Mouse (Mus musculus): ENCODE data around the gene P2ry2. TPM values are rescaled to one million over a fixed set of nuclear protein-coding genes. Genes with fewer than 3 reads are reported as not detected.

Gene P2ry2
- 2.0 and 2.6 TPM in 2 replicates for polyA plus RNA-seq (2015; fragmentation: Nextera tagmentation; extraction: Ambion mirVana)

- 89% methylated on average over 4 of the region's 4 CpGs for WGBS
- peak within 1 kb of the TSS; percentile 95 for H3K4me2 ChIP-seq (replicated peaks; ENCODE audit: low read depth)
Observed at GRCm38 (mm10) chr7:101012541-101012940, at the start of gene P2ry2. Gene P2ry2 (minus strand): TSS chr7:101012866.

GRCm38 (mm10) chr7:101062246-101062645 lies 49.6 kb upstream of the P2ry2 start:
- no peak for TF ChIP-seq CTCF (IDR thresholded peaks at IDR 0.05; ENCODE audit: low read depth)
- H3K4me1 ChIP-seq (replicated peaks; ENCODE audit: control insufficient read depth, insufficient read depth, low read length) = peaks cover 8% of the 10 kb centered on the region; the same call in 1 of the 2 replicates

More at GRCm38 (mm10) chr7:101012541-101012940, at the start of gene P2ry2:
- Histone ChIP-seq H3K4me3 (ENCODE audit: low read depth, low read length) (peak within 1 kb of the TSS; percentile 48), H3K27ac (ENCODE audit: low read depth, low read length) (peak within 1 kb of the TSS; percentile 42; the same call in 1 of the 2 replicates), H3K9me3 (ENCODE audit: control insufficient read depth) (no peaks in the 10 kb centered on the region), H3K4me1 (replicated peaks; ENCODE audit: control insufficient read depth, insufficient read depth, low read length) (no peaks in the 10 kb centered on the region), H3K27me3 (replicated peaks; ENCODE audit: control insufficient read depth, insufficient read depth, low read length) (0 out of 2 replicates have a peak, but pooled peaks cover 8% of the 10 kb centered on the region), H3K36me3 (ENCODE audit: control insufficient read depth, insufficient read depth) (no peaks in the 10 kb centered on the region), H3K9ac (ENCODE audit: low read depth, low read length) (peak within 1 kb of the TSS; percentile 55)
- TF ChIP-seq CTCF (IDR thresholded peaks at IDR 0.05; ENCODE audit: low read depth) = no peak
- ATAC-seq = no peak

GRCm38 (mm10) chr7:101061381-101061780 lies 48.7 kb upstream of the P2ry2 start:
- no peaks in the 10 kb centered on the region for H3K9me3 ChIP-seq (ENCODE audit: control insufficient read depth)
- no peak overlapping the region for H3K4me3 ChIP-seq (ENCODE audit: low read depth, low read length)
- H3K27ac ChIP-seq (ENCODE audit: low read depth, low read length) = no peak overlapping the region
- TF ChIP-seq CTCF (IDR thresholded peaks at IDR 0.05; ENCODE audit: low read depth) = peak; percentile 89
- ATAC-seq = no peak
- peak overlapping the region; percentile 54 for H3K4me2 ChIP-seq (replicated peaks; ENCODE audit: low read depth)
- 6% methylated on average over 17 of the region's 17 CpGs for WGBS
- no peak overlapping the region for H3K9ac ChIP-seq (ENCODE audit: low read depth, low read length)
- H3K36me3 ChIP-seq (ENCODE audit: control insufficient read depth, insufficient read depth) = no peaks in the 10 kb centered on the region
- no peaks in the 10 kb centered on the region for H3K27me3 ChIP-seq (replicated peaks; ENCODE audit: control insufficient read depth, insufficient read depth, low read length)
- H3K4me1 ChIP-seq (replicated peaks; ENCODE audit: control insufficient read depth, insufficient read depth, low read length) = peaks cover 5% of the 10 kb centered on the region; the same call in 1 of the 2 replicates

More at GRCm38 (mm10) chr7:101062246-101062645, 49.6 kb upstream of the P2ry2 start:
- Histone ChIP-seq H3K36me3 (ENCODE audit: control insufficient read depth, insufficient read depth) (no peaks in the 10 kb centered on the region), H3K4me3 (ENCODE audit: low read depth, low read length) (no peak overlapping the region), H3K4me2 (replicated peaks; ENCODE audit: low read depth) (no peak overlapping the region), H3K27me3 (replicated peaks; ENCODE audit: control insufficient read depth, insufficient read depth, low read length) (no peaks in the 10 kb centered on the region), H3K9me3 (ENCODE audit: control insufficient read depth) (no peaks in the 10 kb centered on the region), H3K9ac (ENCODE audit: low read depth, low read length) (no peak overlapping the region), H3K27ac (ENCODE audit: low read depth, low read length) (no peak overlapping the region)
- no peak for ATAC-seq
- 86% methylated on average over 6 of the region's 6 CpGs for WGBS

- Histone ChIP-seq H3K4me3 (ENCODE audit: low read depth, low read length) (no peak overlapping the region), H3K4me2 (replicated peaks; ENCODE audit: low read depth) (no peak overlapping the region), H3K9me3 (ENCODE audit: control insufficient read depth) (no peaks in the 10 kb centered on the region), H3K9ac (ENCODE audit: low read depth, low read length) (no peak overlapping the region), H3K27me3 (replicated peaks; ENCODE audit: control insufficient read depth, insufficient read depth, low read length) (no peaks in the 10 kb centered on the region), H3K27ac (ENCODE audit: low read depth, low read length) (no peak overlapping the region), H3K36me3 (ENCODE audit: control insufficient read depth, insufficient read depth) (no peaks in the 10 kb centered on the region), H3K4me1 (replicated peaks; ENCODE audit: control insufficient read depth, insufficient read depth, low read length) (peaks cover under 1% of the 10 kb centered on the region; the same call in 1 of the 2 replicates)
- 71% methylated on average over 5 of the region's 5 CpGs for WGBS
- no peak for TF ChIP-seq CTCF (IDR thresholded peaks at IDR 0.05; ENCODE audit: low read depth)
- no peak for ATAC-seq
Observed at GRCm38 (mm10) chr7:101060476-101060875, 47.8 kb upstream of the P2ry2 start.

GRCm38 (mm10) chr7:101059188-101059587 lies 46.5 kb upstream of the P2ry2 start:
- no peak for TF ChIP-seq CTCF (IDR thresholded peaks at IDR 0.05; ENCODE audit: low read depth)
- no peaks in the 10 kb centered on the region for H3K36me3 ChIP-seq (ENCODE audit: control insufficient read depth, insufficient read depth)
- no peaks in the 10 kb centered on the region; the same call in 1 of the 2 replicates for H3K4me1 ChIP-seq (replicated peaks; ENCODE audit: control insufficient read depth, insufficient read depth, low read length)
- H3K27me3 ChIP-seq (replicated peaks; ENCODE audit: control insufficient read depth, insufficient read depth, low read length) = no peaks in the 10 kb centered on the region
- H3K4me3 ChIP-seq (ENCODE audit: low read depth, low read length) = no peak overlapping the region
- no peak overlapping the region for H3K4me2 ChIP-seq (replicated peaks; ENCODE audit: low read depth)
- H3K9me3 ChIP-seq (ENCODE audit: control insufficient read depth) = no peaks in the 10 kb centered on the region
- no peak overlapping the region for H3K9ac ChIP-seq (ENCODE audit: low read depth, low read length)
- H3K27ac ChIP-seq (ENCODE audit: low read depth, low read length) = no peak overlapping the region
- 87% methylated on average over 5 of the region's 5 CpGs for WGBS
- ATAC-seq = no peak

- no peak for TF ChIP-seq CTCF (IDR thresholded peaks at IDR 0.05; ENCODE audit: low read depth)
- Histone ChIP-seq H3K4me1 (replicated peaks; ENCODE audit: control insufficient read depth, insufficient read depth, low read length) (no peaks in the 10 kb centered on the region), H3K36me3 (ENCODE audit: control insufficient read depth, insufficient read depth) (no peaks in the 10 kb centered on the region), H3K27ac (ENCODE audit: low read depth, low read length) (no peak overlapping the region), H3K9me3 (ENCODE audit: control insufficient read depth) (no peaks in the 10 kb centered on the region), H3K9ac (ENCODE audit: low read depth, low read length) (no peak overlapping the region), H3K4me2 (replicated peaks; ENCODE audit: low read depth) (no peak overlapping the region), H3K4me3 (ENCODE audit: low read depth, low read length) (no peak overlapping the region), H3K27me3 (replicated peaks; ENCODE audit: control insufficient read depth, insufficient read depth, low read length) (no peaks in the 10 kb centered on the region)
- 72% methylated on average over 4 of the region's 4 CpGs for WGBS
- no peak for ATAC-seq
Observed at GRCm38 (mm10) chr7:101057309-101057708, 44.6 kb upstream of the P2ry2 start.
